Mouse (Mus musculus) limb, embryonic 12.5 days (tissue): Measurements from ENCODE around the gene Pex11b. TPM values are rescaled to one million over a fixed set of nuclear protein-coding genes. Genes with fewer than 3 reads are reported as not detected.
"Not testable (repeated sequence)": the region's sequence is repeated elsewhere in the genome, so short reads cannot be mapped to it uniquely, and the experiment has no call there.

Experiments
- ATAC-seq: fragments of 200-750 bp; cut with Nextera tagmentation; 2 replicates; pipeline ENCODE4 v1.8.0; 2017; ENCODE audit warnings: low read depth, moderate TSS enrichment; ENCODE audit not compliant: insufficient number of reproducible peaks, insufficient read depth, low FRiP score, low TSS enrichment
- H3K27ac ChIP-seq: fragments of 300-500 bp; sonication (generic); 2 replicates; pipeline ENCODE4 v1.5.1; 2016; ENCODE audit warnings: mild to moderate bottlenecking, moderate library complexity
- H3K27me3 ChIP-seq: fragments of 300-500 bp; sonication (generic); 2 replicates; pipeline ENCODE4 v1.6.1; 2016; ENCODE audit warnings: mild to moderate bottlenecking, moderate library complexity
- H3K36me3 ChIP-seq: fragments of 300-500 bp; sonication (generic); 2 replicates; pipeline ENCODE4 v1.6.1; 2016; ENCODE audit warnings: mild to moderate bottlenecking, moderate library complexity
- H3K4me1 ChIP-seq: fragments of 300-500 bp; sonication (generic); replicated peaks from 2 replicates; pipeline ENCODE4 v1.6.1; 2016
- H3K4me2 ChIP-seq: fragments of 300-500 bp; sonication (generic); 2 replicates; pipeline ENCODE4 v1.6.1; 2016; ENCODE audit warnings: mild to moderate bottlenecking, moderate library complexity
- H3K4me3 ChIP-seq: fragments of 300-500 bp; sonication (generic); replicated peaks from 2 replicates; pipeline ENCODE4 v1.5.1; 2016; ENCODE audit warnings: mild to moderate bottlenecking
- H3K9ac ChIP-seq: fragments of 300-500 bp; sonication (generic); replicated peaks from 2 replicates; pipeline ENCODE4 v1.6.1; 2016; ENCODE audit warnings: mild to moderate bottlenecking, moderate library complexity
- H3K9me3 ChIP-seq: fragments of 300-500 bp; sonication (generic); 2 replicates; pipeline ENCODE4 v1.6.1; 2016; ENCODE audit warnings: mild to moderate bottlenecking, moderate library complexity
- WGBS: fragments of 180-500 bp; shearing (Covaris S2); methylation state at CpG from one replicate; pipeline ENCODE4 v1.1.7; 2016; 5-methylcytosine and 5-hydroxymethylcytosine counted together
- polyA plus RNA-seq: library from polyadenylated mRNA; unstranded; fragments of >200 nt; fragmentation: Nextera tagmentation; extraction: Ambion mirVana; gene quantifications from 2 replicates; pipeline ENCODE4 v1.2.1, GENCODE M21; 2016

The Pex11b gene
- polyA plus RNA-seq, 1 experiment from 2014 or later, result 53.9 TPM

GRCm38 (mm10) chr3:96663432-96664239, 28.5 kb downstream of the Pex11b start:
- H3K9ac ChIP-seq, result peak overlapping the region; percentile 31; the same call in 1 of the 2 replicates
- 7% methylated on average over 17 of the region's 18 CpGs for WGBS

DNA sequence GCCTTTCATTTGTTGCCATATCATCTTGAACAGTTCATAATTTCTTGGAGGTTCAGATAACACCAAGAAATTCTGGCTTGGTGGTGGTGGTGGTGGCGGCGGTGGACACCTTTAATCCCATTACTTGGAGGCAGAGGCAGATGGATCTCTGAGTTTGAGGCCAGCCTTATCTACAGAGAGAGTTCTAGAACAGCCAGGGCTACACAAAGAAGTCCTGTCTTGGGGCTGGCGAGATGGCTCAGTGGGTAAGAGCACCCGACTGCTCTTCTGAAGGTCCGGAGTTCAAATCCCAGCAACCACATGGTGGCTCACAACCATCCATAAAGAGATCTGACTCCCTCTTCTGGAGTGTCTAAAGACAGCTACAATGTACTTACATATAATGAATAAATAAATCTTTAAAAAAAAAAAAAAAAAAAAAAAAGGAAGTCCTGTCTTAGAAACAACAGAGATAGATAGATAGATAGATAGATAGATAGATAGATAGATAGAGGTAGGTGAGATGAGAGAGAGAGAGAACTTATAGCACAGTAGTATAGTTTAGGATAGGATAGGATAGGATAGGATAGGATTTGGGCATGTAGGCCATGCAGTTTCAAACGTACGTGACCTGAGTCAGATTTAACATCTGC, 30.7 kb downstream of the Pex11b start:
- not testable (repeated sequence) for H3K9ac ChIP-seq, ATAC-seq, H3K4me3 ChIP-seq, H3K9me3 ChIP-seq, H3K4me2 ChIP-seq, H3K36me3 ChIP-seq, H3K27me3 ChIP-seq, H3K27ac ChIP-seq
- peaks cover 20% of the 10 kb centered on the region for H3K4me1 ChIP-seq
- WGBS, result 88% methylated on average over 7 of the region's 7 CpGs

More at GRCm38 (mm10) chr3:96663432-96664239, 28.5 kb downstream of the Pex11b start:
- peaks cover 12% of the 10 kb centered on the region for H3K4me1 ChIP-seq
- H3K27me3 ChIP-seq, result no peaks in the 10 kb centered on the region
- peak overlapping the region; percentile 86 for H3K27ac ChIP-seq
- H3K4me2 ChIP-seq, result peak overlapping the region; percentile 59
- no peaks in the 10 kb centered on the region for H3K9me3 ChIP-seq
- H3K4me3 ChIP-seq, result peak overlapping the region; percentile 31
- peak; percentile 92 for ATAC-seq
- no peaks in the 10 kb centered on the region for H3K36me3 ChIP-seq

DNA sequence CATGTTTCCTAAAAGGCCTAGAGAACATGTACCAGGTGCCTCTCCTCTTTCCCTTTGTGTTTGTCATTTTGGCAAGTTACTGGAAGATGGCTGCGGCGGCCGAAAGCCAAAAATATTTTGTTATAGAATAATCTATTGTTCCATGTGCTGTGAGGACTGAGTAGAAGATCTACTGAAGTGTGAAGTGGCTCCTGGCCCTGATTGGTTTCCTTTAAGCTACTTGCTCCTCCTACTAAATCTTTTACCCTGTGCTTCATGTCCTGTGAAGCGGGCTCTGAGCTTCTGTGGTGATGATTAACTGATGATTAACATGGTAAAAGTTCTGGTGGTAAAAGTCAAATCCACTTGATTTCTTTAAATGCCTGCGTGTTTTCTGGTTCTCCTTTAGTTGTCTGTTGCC, 31.7 kb downstream of the Pex11b start:
- H3K4me2 ChIP-seq, result no peak overlapping the region
- peaks cover 20% of the 10 kb centered on the region for H3K4me1 ChIP-seq
- no peak overlapping the region for H3K9ac ChIP-seq
- WGBS, result 92% methylated on average over 5 of the region's 5 CpGs
- H3K27ac ChIP-seq, result no peak overlapping the region
- H3K9me3 ChIP-seq, result no peaks in the 10 kb centered on the region
- no peak for ATAC-seq
- no peak overlapping the region for H3K4me3 ChIP-seq
- no peaks in the 10 kb centered on the region for H3K36me3 ChIP-seq
- peaks cover 16% of the 10 kb centered on the region for H3K27me3 ChIP-seq

GRCm38 (mm10) chr3:96667316-96667715, 32.1 kb downstream of the Pex11b start:
- H3K4me2 ChIP-seq, result no peak overlapping the region
- no peaks in the 10 kb centered on the region for H3K36me3 ChIP-seq
- no peak for ATAC-seq
- peaks cover 16% of the 10 kb centered on the region for H3K27me3 ChIP-seq
- H3K4me3 ChIP-seq, result no peak overlapping the region
- no peak overlapping the region for H3K9ac ChIP-seq
- no peaks in the 10 kb centered on the region for H3K9me3 ChIP-seq
- no peak overlapping the region for H3K27ac ChIP-seq
- peaks cover 20% of the 10 kb centered on the region for H3K4me1 ChIP-seq
- whole genome bisulfite sequencing, result 42% methylated on average over 1 of the region's 1 CpGs

DNA sequence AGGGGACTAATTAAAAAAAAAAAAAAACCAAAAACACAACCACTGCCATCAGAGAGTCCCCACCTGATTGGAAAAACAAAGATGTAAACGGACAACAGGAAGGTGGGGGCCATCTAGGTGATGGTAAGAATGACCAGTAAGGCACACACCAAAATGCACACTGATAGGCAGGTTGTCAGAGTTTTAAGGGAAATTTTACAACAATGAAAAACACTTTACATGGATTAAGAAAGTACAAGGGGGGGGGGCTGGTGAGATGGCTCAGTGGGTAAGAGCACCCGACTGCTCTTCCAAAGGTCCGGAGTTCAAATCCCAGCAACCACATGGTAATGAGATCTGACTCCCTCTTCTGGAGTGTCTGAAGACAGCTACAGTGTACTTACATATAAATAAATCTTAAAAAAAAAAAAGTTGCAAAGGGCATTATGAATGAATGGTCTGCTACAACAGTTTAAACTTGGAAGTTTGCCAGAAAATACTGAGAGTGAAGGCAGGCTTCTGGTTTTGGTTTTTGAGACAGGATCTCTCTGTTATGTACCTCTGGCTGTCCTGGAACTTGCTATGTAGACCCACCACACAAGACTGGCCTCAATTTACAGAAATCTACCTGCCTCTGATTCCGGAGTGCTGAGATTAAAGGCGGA, 33.4 kb downstream of the Pex11b start:
- no peaks in the 10 kb centered on the region for H3K36me3 ChIP-seq
- H3K27ac ChIP-seq, result no peak overlapping the region
- no peaks in the 10 kb centered on the region for H3K9me3 ChIP-seq
- no peak overlapping the region for H3K4me3 ChIP-seq
- H3K4me1 ChIP-seq, result peaks cover 14% of the 10 kb centered on the region; the same call in 1 of the 2 replicates
- no peak for ATAC-seq
- 90% methylated on average over 5 of the region's 5 CpGs for WGBS
- H3K4me2 ChIP-seq, result no peak overlapping the region
- H3K9ac ChIP-seq, result no peak overlapping the region
- H3K27me3 ChIP-seq, result peaks cover 16% of the 10 kb centered on the region

DNA sequence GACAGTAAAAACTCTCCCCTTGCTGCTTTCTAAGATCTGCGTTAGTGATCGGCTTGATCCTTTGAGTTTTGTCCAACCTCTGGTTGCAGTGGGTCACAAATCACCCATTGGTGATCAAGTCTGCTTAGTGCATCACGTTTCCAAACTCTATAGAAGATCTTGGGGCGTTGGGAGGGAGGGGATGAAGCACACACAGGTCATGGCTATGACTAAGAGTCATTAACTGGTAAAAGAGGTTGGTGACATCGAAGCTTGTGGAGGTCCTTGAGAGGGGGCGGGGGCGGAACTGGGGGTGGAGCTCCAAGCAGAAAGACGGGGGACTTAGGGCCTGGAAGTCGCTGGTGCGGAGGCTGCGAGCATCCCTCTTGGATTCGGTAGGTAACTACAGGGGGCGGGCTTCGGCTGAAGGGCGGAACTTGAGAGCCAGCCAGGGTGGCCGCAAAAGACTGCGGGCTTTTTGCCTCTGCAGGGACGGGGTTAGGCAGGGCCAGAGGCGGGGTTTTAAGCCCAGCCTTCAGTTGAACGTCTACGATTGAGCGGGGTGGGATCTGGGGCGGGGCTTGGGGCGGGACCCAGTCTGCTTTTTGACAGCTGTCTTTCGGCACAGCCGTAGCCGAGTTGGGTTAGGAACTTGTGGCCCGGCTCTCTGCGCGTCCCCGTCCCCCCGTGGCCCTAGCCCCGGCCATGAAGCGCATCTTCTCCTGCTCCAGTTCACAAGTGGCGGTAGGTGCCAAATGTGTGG, 34.7 kb downstream of the Pex11b start, which contains the start of gene Ankrd35:
TSS of gene Ankrd35 (plus strand) at position 405 of the 742 bp plus-strand sequence.
- peak; percentile 94 for ATAC-seq
- Histone ChIP-seq H3K9me3 (no peaks in the 10 kb centered on the region), H3K9ac (no peak within 1 kb of the TSS), H3K4me1 (peaks cover 16% of the 10 kb centered on the region), H3K27me3 (peaks cover 16% of the 10 kb centered on the region), H3K4me2 (peak within 1 kb of the TSS; percentile 68), H3K36me3 (no peaks in the 10 kb centered on the region), H3K4me3 (peak within 1 kb of the TSS; percentile 38), H3K27ac (no peak within 1 kb of the TSS)
- 6% methylated on average over 35 of the region's 35 CpGs for WGBS

- Histone ChIP-seq H3K27me3 (peaks cover 16% of the 10 kb centered on the region), H3K9me3 (no peaks in the 10 kb centered on the region), H3K4me1 (peaks cover 20% of the 10 kb centered on the region), H3K4me3 (no peak overlapping the region), H3K9ac (no peak overlapping the region), H3K27ac (no peak overlapping the region), H3K36me3 (no peaks in the 10 kb centered on the region), H3K4me2 (no peak overlapping the region)
- WGBS, result 92% methylated on average over 5 of the region's 5 CpGs
- no peak for ATAC-seq
Observed at GRCm38 (mm10) chr3:96671519-96671918, 36.3 kb downstream of the Pex11b start.

- peaks cover 20% of the 10 kb centered on the region for H3K4me1 ChIP-seq
- H3K4me2 ChIP-seq, result no peak overlapping the region
- no peak for ATAC-seq
Observed at GRCm38 (mm10) chr3:96673514-96673913, 38.3 kb downstream of the Pex11b start.

GRCm38 (mm10) chr3:96674442-96674841, 39.3 kb downstream of the Pex11b start:
- H3K4me2 ChIP-seq, result peak overlapping the region; percentile 35

More at GRCm38 (mm10) chr3:96673514-96673913, 38.3 kb downstream of the Pex11b start:
- no peaks in the 10 kb centered on the region for H3K36me3 ChIP-seq
- no peak overlapping the region for H3K9ac ChIP-seq
- peaks cover 16% of the 10 kb centered on the region for H3K27me3 ChIP-seq
- H3K27ac ChIP-seq, result no peak overlapping the region
- H3K4me3 ChIP-seq, result no peak overlapping the region
- 66% methylated on average over 4 of the region's 4 CpGs for WGBS
- no peaks in the 10 kb centered on the region for H3K9me3 ChIP-seq

GRCm38 (mm10) chr3:96675171-96675570, 40.0 kb downstream of the Pex11b start:
- H3K9me3 ChIP-seq, result no peaks in the 10 kb centered on the region
- H3K27me3 ChIP-seq, result peaks cover 32% of the 10 kb centered on the region
- H3K27ac ChIP-seq, result no peak overlapping the region
- no peak for ATAC-seq
- no peak overlapping the region for H3K4me2 ChIP-seq
- WGBS, result 66% methylated on average over 3 of the region's 3 CpGs
- H3K9ac ChIP-seq, result no peak overlapping the region
- no peaks in the 10 kb centered on the region for H3K36me3 ChIP-seq
- peaks cover 19% of the 10 kb centered on the region for H3K4me1 ChIP-seq
- no peak overlapping the region for H3K4me3 ChIP-seq

More at GRCm38 (mm10) chr3:96674442-96674841, 39.3 kb downstream of the Pex11b start:
- H3K27me3 ChIP-seq, result peaks cover 26% of the 10 kb centered on the region
- no peaks in the 10 kb centered on the region for H3K36me3 ChIP-seq
- H3K9me3 ChIP-seq, result no peaks in the 10 kb centered on the region
- WGBS, result 17% methylated on average over 8 of the region's 8 CpGs
- H3K9ac ChIP-seq, result no peak overlapping the region
- peaks cover 20% of the 10 kb centered on the region for H3K4me1 ChIP-seq
- no peak for ATAC-seq
- H3K4me3 ChIP-seq, result no peak overlapping the region
- H3K27ac ChIP-seq, result peak overlapping the region; percentile 75
